Comparison of ENCODE assay signal across 11 mouse cellular contexts in genomic region chr13:47576516-47576915, GRCm38 (mm10).
DNase-seq lines count a peak whose midpoint lies in the region; ATAC-seq and TF ChIP-seq lines count a peak whose summit lies in the region.
"Had no signal": no experiment of that assay in that cellular context is flagged by ENCODE, and none has a peak within 500 bp of the region (broad histone marks: within the 10 kb centered on the region; RNA-seq: fewer than 3 reads in every experiment).

No protein-coding gene starts in this region.

- H3K27me3 ChIP-seq in forebrain, postnatal 0 days (ENCODE audit: insufficient read depth, low read length), result no peaks in the 10 kb centered on the region
- H3K27me3 ChIP-seq in forebrain, embryonic 10.5 days (ENCODE audit: poor library complexity, severe bottlenecking), result no peaks in the 10 kb centered on the region
- H3K27me3 ChIP-seq in liver, embryonic 12.5 days (replicated peaks), result no peaks in the 10 kb centered on the region
- no peaks in the 10 kb centered on the region for H3K27me3 ChIP-seq in forebrain, embryonic 13.5 days
- no peaks in the 10 kb centered on the region for H3K27me3 ChIP-seq in forebrain, embryonic 11.5 days (ENCODE audit: control insufficient read depth, insufficient read depth, low read length)
- H3K27me3 ChIP-seq: CH12.LX; heart, embryonic 12.5 days had no signal

- 72% methylated on average over 3 of the region's 3 CpGs for WGBS in forebrain, postnatal 0 days
- WGBS in forebrain, embryonic 10.5 days, result 67% methylated on average over 3 of the region's 3 CpGs
- WGBS in liver, embryonic 12.5 days (ENCODE audit: insufficient replicate concordance), result 43% methylated on average over 3 of the region's 3 CpGs
- 69% methylated on average over 3 of the region's 3 CpGs for WGBS in forebrain, embryonic 13.5 days
- 64% methylated on average over 3 of the region's 3 CpGs for WGBS in forebrain, embryonic 11.5 days

- peak; percentile 54 for TF ChIP-seq CTCF in forebrain, postnatal 0 days (IDR thresholded peaks at IDR 0.05; ENCODE audit: low read depth)

- H3K27ac ChIP-seq in forebrain, postnatal 0 days (ENCODE audit: low read depth, low read length), result no peak overlapping the region
- H3K27ac ChIP-seq in forebrain, embryonic 10.5 days, result no peak overlapping the region
- no peak overlapping the region for H3K27ac ChIP-seq in liver, embryonic 12.5 days
- no peak overlapping the region for H3K27ac ChIP-seq in forebrain, embryonic 13.5 days
- H3K27ac ChIP-seq in forebrain, embryonic 11.5 days (ENCODE audit: low read depth, low read length), result no peak overlapping the region

- no peak overlapping the region for H3K9ac ChIP-seq in forebrain, postnatal 0 days
- H3K9ac ChIP-seq in liver, embryonic 12.5 days, result no peak overlapping the region
- H3K9ac ChIP-seq in forebrain, embryonic 13.5 days, result no peak overlapping the region
- no peak overlapping the region for H3K9ac ChIP-seq in forebrain, embryonic 11.5 days (ENCODE audit: low read length)
- H3K9ac ChIP-seq: heart, embryonic 12.5 days had no signal

- no peak for DNase-seq in forebrain, postnatal 0 days
- DNase-seq in forebrain, embryonic 10.5 days (ENCODE audit: extremely low spot score, low spot score), result no peak
- peak; percentile 20 for DNase-seq in liver
- DNase-seq in ZHBTc4 (ENCODE audit: low read depth, low spot score), result peak; percentile 62
- peak; percentile 0 for DNase-seq in lung, postnatal 14 days
- no peak for DNase-seq in forebrain, embryonic 11.5 days (ENCODE audit: low spot score)
- DNase-seq: layer of hippocampus, adult 9-11 months had no signal

- H3K4me1 ChIP-seq in forebrain, postnatal 0 days (ENCODE audit: insufficient read depth), result no peaks in the 10 kb centered on the region
- H3K4me1 ChIP-seq in forebrain, embryonic 10.5 days, result no peaks in the 10 kb centered on the region
- H3K4me1 ChIP-seq in liver, embryonic 12.5 days, result no peaks in the 10 kb centered on the region
- 0 out of 2 replicates have a peak, but pooled peaks cover 3% of the 10 kb centered on the region for H3K4me1 ChIP-seq in forebrain, embryonic 13.5 days
- no peaks in the 10 kb centered on the region for H3K4me1 ChIP-seq in forebrain, embryonic 11.5 days (replicated peaks; ENCODE audit: control insufficient read depth, insufficient read depth, low read length)
- H3K4me1 ChIP-seq: heart, embryonic 12.5 days had no signal

- H3K36me3 ChIP-seq in forebrain, postnatal 0 days (ENCODE audit: insufficient read depth), result no peaks in the 10 kb centered on the region
- no peaks in the 10 kb centered on the region for H3K36me3 ChIP-seq in forebrain, embryonic 10.5 days (replicated peaks)
- no peaks in the 10 kb centered on the region for H3K36me3 ChIP-seq in liver, embryonic 12.5 days
- H3K36me3 ChIP-seq in forebrain, embryonic 13.5 days (ENCODE audit: poor library complexity, severe bottlenecking), result no peaks in the 10 kb centered on the region
- H3K36me3 ChIP-seq in forebrain, embryonic 11.5 days (ENCODE audit: control insufficient read depth, insufficient read depth, low read length), result no peaks in the 10 kb centered on the region
- H3K36me3 ChIP-seq: heart, embryonic 12.5 days had no signal

- H3K9me3 ChIP-seq in forebrain, postnatal 0 days (ENCODE audit: low read length), result no peaks in the 10 kb centered on the region
- no peaks in the 10 kb centered on the region for H3K9me3 ChIP-seq in forebrain, embryonic 10.5 days
- H3K9me3 ChIP-seq in liver, embryonic 12.5 days (replicated peaks), result no peaks in the 10 kb centered on the region
- no peaks in the 10 kb centered on the region for H3K9me3 ChIP-seq in forebrain, embryonic 13.5 days (replicated peaks)
- no peaks in the 10 kb centered on the region for H3K9me3 ChIP-seq in forebrain, embryonic 11.5 days (ENCODE audit: control insufficient read depth, low read length)
- H3K9me3 ChIP-seq: heart, embryonic 12.5 days had no signal

- no peak overlapping the region for H3K4me3 ChIP-seq in forebrain, postnatal 0 days (ENCODE audit: low read depth, low read length)
- no peak overlapping the region for H3K4me3 ChIP-seq in forebrain, embryonic 10.5 days
- no peak overlapping the region for H3K4me3 ChIP-seq in liver, embryonic 12.5 days
- no peak overlapping the region for H3K4me3 ChIP-seq in forebrain, embryonic 13.5 days
- no peak overlapping the region for H3K4me3 ChIP-seq in forebrain, embryonic 11.5 days (ENCODE audit: low read depth, low read length)
- H3K4me3 ChIP-seq: heart, embryonic 12.5 days had no signal

- no peak for ATAC-seq in forebrain, postnatal 0 days
- no peak for ATAC-seq in liver, embryonic 12.5 days
- no peak for ATAC-seq in forebrain, embryonic 13.5 days
- ATAC-seq in forebrain, embryonic 11.5 days (replicated peaks; ENCODE audit: low FRiP score), result no peak

- no peak overlapping the region for H3K4me2 ChIP-seq in forebrain, postnatal 0 days (ENCODE audit: low read depth)
- no peak overlapping the region for H3K4me2 ChIP-seq in liver, embryonic 12.5 days
- H3K4me2 ChIP-seq in forebrain, embryonic 13.5 days, result no peak overlapping the region
- no peak overlapping the region for H3K4me2 ChIP-seq in forebrain, embryonic 11.5 days (ENCODE audit: low read depth, low read length, severe bottlenecking)
- H3K4me2 ChIP-seq: heart, embryonic 12.5 days had no signal

Comparison
In these comparisons a context has a peak if more than half of its experiments do, and no peak if none do; other contexts are left out.
1. DNase-seq: peak in liver (single experiment), ZHBTc4 (single experiment) and lung, postnatal 14 days (single experiment); none in forebrain, postnatal 0 days (single experiment), forebrain, embryonic 10.5 days (single experiment) and forebrain, embryonic 11.5 days (single experiment).